Mouse (Mus musculus) adrenal gland, postnatal 25 days (tissue): ENCODE data around the gene Tmem79. TPM values are rescaled to one million over a fixed set of nuclear protein-coding genes. Genes with fewer than 3 reads are reported as not detected.
A peak's percentile ranks its signal among the peaks of the same experiment; 100 is the strongest.
"Not testable (repeated sequence)": the region's sequence is repeated elsewhere in the genome, so short reads cannot be mapped to it uniquely, and the experiment has no call there.

Experiments
- DNase-seq: peaks from one replicate; pipeline ENCODE4 v3.0.0; 2021; ENCODE audit warnings: mixed read lengths
- total RNA-seq: library from RNA; stranded (reverse); gene quantifications from 2 replicates; pipeline ENCODE4 v1.2.3, GENCODE M21; 2021

The Tmem79 gene
- total RNA-seq, 1 experiment from 2014 or later, result 7.8 TPM

- DNase-seq, result peak; percentile 56
Measured at GRCm38 (mm10) chr3:88354396-88355165, 18.6 kb upstream of the Tmem79 start.

GRCm38 (mm10) chr3:88352907-88353306, 17.0 kb upstream of the Tmem79 start:
- no peak for DNase-seq

- no peak for DNase-seq
Measured at GRCm38 (mm10) chr3:88350732-88351131, 14.8 kb upstream of the Tmem79 start.

- no peak for DNase-seq
Measured at GRCm38 (mm10) chr3:88339006-88339405, 3.1 kb upstream of the Tmem79 start.

- DNase-seq, result no peak
Measured at GRCm38 (mm10) chr3:88338316-88338715, 2.4 kb upstream of the Tmem79 start.

GRCm38 (mm10) chr3:88337367-88338020, 1.5 kb upstream of the Tmem79 start:
- no peak for DNase-seq

- DNase-seq, result peak; percentile 72
Measured at GRCm38 (mm10) chr3:88335436-88336053, 403 bp downstream of the Tmem79 start.

GRCm38 (mm10) chr3:88334902-88335435, 979 bp downstream of the Tmem79 start:
- DNase-seq, result no peak

- no peak for DNase-seq
Measured at GRCm38 (mm10) chr3:88334029-88334658, 1.8 kb downstream of the Tmem79 start.

- DNase-seq, result no peak
Measured at GRCm38 (mm10) chr3:88331282-88331681, 4.7 kb downstream of the Tmem79 start.

- DNase-seq, result no peak
Measured at GRCm38 (mm10) chr3:88328956-88329355, 7.0 kb downstream of the Tmem79 start.

- DNase-seq, result peak; percentile 47
Measured at GRCm38 (mm10) chr3:88324951-88325405, 11.0 kb downstream of the Tmem79 start, which contains the start of gene Glmp. TSS of gene Glmp (plus strand) at chr3:88325023.

- DNase-seq, result no peak
Measured at GRCm38 (mm10) chr3:88299172-88299571, 36.8 kb downstream of the Tmem79 start.

GRCm38 (mm10) chr3:88297321-88297851, 38.6 kb downstream of the Tmem79 start:
- peak; percentile 6 for DNase-seq

GRCm38 (mm10) chr3:88296561-88297318, 39.2 kb downstream of the Tmem79 start, which contains the start of the genes Tsacc and Cct3:
TSS of gene Tsacc (minus strand) at chr3:88296999.
TSS of gene Cct3 (plus strand) at chr3:88297116.
- DNase-seq, result peak; percentile 95

- no peak for DNase-seq
Measured at GRCm38 (mm10) chr3:88296110-88296560, 39.8 kb downstream of the Tmem79 start.

- DNase-seq, result not testable (repeated sequence)
Measured at GRCm38 (mm10) chr3:88295272-88295671, 40.7 kb downstream of the Tmem79 start.

GRCm38 (mm10) chr3:88291970-88292369, 44.0 kb downstream of the Tmem79 start:
- DNase-seq, result peak; percentile 19

GRCm38 (mm10) chr3:88288133-88288713, 47.7 kb downstream of the Tmem79 start:
- not testable (repeated sequence) for DNase-seq

GRCm38 (mm10) chr3:88287110-88287509, 48.8 kb downstream of the Tmem79 start, which contains the start of gene Gm38392:
TSS of gene Gm38392 (minus strand) at chr3:88287210.
- no peak for DNase-seq

- not testable (repeated sequence) for DNase-seq
Measured at GRCm38 (mm10) chr3:88285565-88285895, 50.4 kb downstream of the Tmem79 start.
